Mouse (Mus musculus): ENCODE data around the gene Anks4b. TPM values are rescaled to one million over a fixed set of nuclear protein-coding genes. Genes with fewer than 3 reads are reported as not detected.

The Anks4b gene
- total RNA-seq, 4 experiments from 2014 or later = 0.17 to 0.46 (median 0.28) TPM

- DNase-seq (ENCODE audit: low spot score in 2 of 2) = no peak
These were observed 15.3 kb downstream of the Anks4b start for GRCm38 (mm10) chr7:120188946-120189345.

- no peak for DNase-seq (ENCODE audit: low spot score in 2 of 2)
These were observed 15.9 kb downstream of the Anks4b start for GRCm38 (mm10) chr7:120189369-120190149.

- no peak for DNase-seq (ENCODE audit: low spot score in 2 of 2)
These were observed 16.6 kb downstream of the Anks4b start for GRCm38 (mm10) chr7:120190150-120190665.

GRCm38 (mm10) chr7:120192207-120192606 is 18.5 kb downstream of the Anks4b start:
- DNase-seq (ENCODE audit: low spot score in 2 of 2) = no peak

- DNase-seq (ENCODE audit: low spot score in 2 of 2) = no peak
These were observed 19.2 kb downstream of the Anks4b start for GRCm38 (mm10) chr7:120192816-120193215.

- no peak for DNase-seq (ENCODE audit: low spot score in 2 of 2)
These were observed 21.5 kb downstream of the Anks4b start for GRCm38 (mm10) chr7:120195207-120195606.

GRCm38 (mm10) chr7:120201231-120201744 is 27.6 kb downstream of the Anks4b start:
- no peak for DNase-seq (ENCODE audit: low spot score in 2 of 2)

- DNase-seq (ENCODE audit: low spot score in 2 of 2) = peak in 1 of 2 experiments; percentile 20
These were observed 28.1 kb downstream of the Anks4b start, which contains the start of gene Crym for GRCm38 (mm10) chr7:120201771-120202170. Crym (minus strand) TSS chr7:120202111.

GRCm38 (mm10) chr7:120203789-120204188 is 30.1 kb downstream of the Anks4b start, which contains the start of gene Abca14:
Abca14 (plus strand) TSS chr7:120203961.
- peak; percentile 61 to 80 for DNase-seq (ENCODE audit: low spot score in 2 of 2)

- no peak for DNase-seq (ENCODE audit: low spot score in 2 of 2)
These were observed 32.3 kb downstream of the Anks4b start for GRCm38 (mm10) chr7:120205989-120206388.

GRCm38 (mm10) chr7:120228541-120228940 is 54.9 kb downstream of the Anks4b start:
- peak in 1 of 2 experiments; percentile 10 for DNase-seq (ENCODE audit: low spot score in 2 of 2)

Other genes with a start within 250 kb of the Anks4b start
- gene Dnah3, start 78.6 kb upstream of the Anks4b start, total RNA-seq (2022) = under 1 TPM; 0.33 to 0.85 (median 0.51) TPM
- 10 to 100 TPM; 13.6 to 15.5 (median 15.2) TPM for gene Tmem159, start 71.5 kb upstream of the Anks4b start, total RNA-seq (2022)
- 1 to 10 TPM in 1 of 4 experiments, under 1 TPM in 1, not detected in 2; 0.41 to 1.4 TPM for gene Zp2, start 28.6 kb upstream of the Anks4b start, total RNA-seq (2022)
- 10 to 100 TPM; 71.5 to 99.6 (median 90.4) TPM for gene Crym, start 28.3 kb downstream of the Anks4b start, total RNA-seq (2022)
- under 1 TPM in 2 of 4 experiments, not detected in 2; 0.06 to 0.07 TPM for gene Abca14, start 30.1 kb downstream of the Anks4b start, total RNA-seq (2022)
- gene Abca15, start 154.8 kb downstream of the Anks4b start, total RNA-seq (2022) = not detected
- not detected for gene Abca16, start 235.8 kb downstream of the Anks4b start, total RNA-seq (2022)

Measured in left cerebral cortex, adult 8-10 months (tissue).